Mouse (Mus musculus) intestine, embryonic 14.5 days (tissue): ENCODE measurements around the gene Fat3. TPM values are rescaled to one million over a fixed set of nuclear protein-coding genes. Genes with fewer than 3 reads are reported as not detected.

ENCODE experiments used
- ATAC-seq: fragments of 200-750 bp; cut with Nextera tagmentation; replicated peaks from 2 replicates; pipeline ENCODE4 v1.8.0; 2017; ENCODE audit warnings: low read depth, moderate number of reproducible peaks, moderate TSS enrichment, moderate library complexity; ENCODE audit not compliant: low FRiP score, low TSS enrichment
- DNase-seq: peaks from one replicate; pipeline ENCODE4 v3.0.0-alpha.2; 2018; ENCODE audit warnings: low spot score
- H3K27ac ChIP-seq: fragments of 300-500 bp; sonication (generic); 2 replicates; pipeline ENCODE4 v1.5.1; 2014; ENCODE audit warnings: low read depth, mild to moderate bottlenecking, control low read depth
- H3K27me3 ChIP-seq: fragments of 300-500 bp; sonication (generic); replicated peaks from 2 replicates; pipeline ENCODE4 v1.6.1; 2014; ENCODE audit warnings: low read length, control low read depth; ENCODE audit not compliant: control insufficient read depth, insufficient read depth
- H3K36me3 ChIP-seq: fragments of 300-500 bp; sonication (generic); 2 replicates; pipeline ENCODE4 v1.6.1; 2014; ENCODE audit warnings: low read length, control low read depth; ENCODE audit not compliant: control insufficient read depth, insufficient read depth
- H3K4me1 ChIP-seq: fragments of 300-500 bp; sonication (generic); replicated peaks from 2 replicates; pipeline ENCODE4 v1.6.1; 2014; ENCODE audit warnings: low read length, control low read depth, mixed read lengths; ENCODE audit not compliant: control insufficient read depth, insufficient read depth
- H3K4me2 ChIP-seq: fragments of 300-500 bp; sonication (generic); 2 replicates; pipeline ENCODE4 v1.6.1; 2014; ENCODE audit warnings: low read length
- H3K4me3 ChIP-seq: fragments of 300-500 bp; sonication (generic); 2 replicates; pipeline ENCODE4 v1.5.1; 2014; ENCODE audit warnings: low read depth, low read length, control low read depth, mixed read lengths
- H3K9ac ChIP-seq: fragments of 300-500 bp; sonication (generic); 2 replicates; pipeline ENCODE4 v1.6.1; 2014; ENCODE audit warnings: mild to moderate bottlenecking, low read length
- H3K9me3 ChIP-seq: fragments of 300-500 bp; sonication (generic); 2 replicates; pipeline ENCODE4 v1.6.1; 2016; ENCODE audit warnings: low read length, control low read depth; ENCODE audit not compliant: control insufficient read depth
- WGBS: fragments of 180-500 bp; shearing (Covaris S2); extraction: QIAGEN DNeasy Blood & Tissue Kit; methylation state at CpG from one replicate; pipeline ENCODE4 v1.1.7; 2014; 5-methylcytosine and 5-hydroxymethylcytosine counted together
- polyA plus RNA-seq: library from polyadenylated mRNA; unstranded; fragments of >200 nt; fragmentation: Nextera tagmentation; extraction: Ambion mirVana; gene quantifications from 2 replicates; pipeline ENCODE4 v1.2.1, GENCODE M21; 2014

Gene Fat3
- polyA plus RNA-seq: 1.2 and 1.3 TPM in 2 replicates

DNA sequence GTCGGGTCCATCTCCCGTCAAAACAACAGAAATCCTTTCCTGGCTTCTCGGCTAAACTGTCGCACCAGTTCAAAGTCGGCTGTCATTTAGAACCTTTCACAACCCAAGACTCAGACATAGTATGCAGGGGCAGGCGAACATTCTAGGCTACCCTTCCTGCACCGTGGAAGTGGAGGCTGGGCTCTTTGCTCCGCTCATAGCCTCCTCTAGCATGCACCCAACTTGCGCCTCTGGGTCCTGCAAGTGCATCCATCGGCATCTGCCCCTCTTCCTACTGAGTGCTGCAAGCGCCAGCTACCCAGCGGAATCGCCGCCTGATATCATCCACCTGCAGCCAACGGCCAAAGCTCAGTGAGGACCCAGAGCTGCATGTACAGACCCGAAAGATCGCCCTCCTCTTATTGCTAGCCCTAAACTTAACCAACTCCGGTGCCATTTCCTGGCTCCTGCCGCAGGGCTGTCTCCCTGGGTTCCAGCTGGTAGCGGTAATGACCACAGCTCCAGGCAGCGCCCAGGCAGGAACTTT is at the start of gene Fat3:
TSS of gene Fat3 (minus strand) at position 100 of the 526 bp plus-strand sequence.
- Histone ChIP-seq H3K27ac (0 out of 2 replicates have a peak within 1 kb of the TSS, but pooled peaks have one; percentile 22), H3K9ac (peak within 1 kb of the TSS; percentile 40), H3K36me3 (no peaks in the 10 kb centered on the region), H3K4me2 (peak within 1 kb of the TSS; percentile 96), H3K4me1 (0 out of 2 replicates have a peak, but pooled peaks cover 4% of the 10 kb centered on the region), H3K27me3 (peaks cover 43% of the 10 kb centered on the region), H3K4me3 (peak within 1 kb of the TSS; percentile 55), H3K9me3 (no peaks in the 10 kb centered on the region)
- ATAC-seq (no peak), DNase-seq (no peak)
- 1% methylated on average over 21 of the region's 21 CpGs for WGBS

GRCm38 (mm10) chr9:16532884-16533283 is 31.8 kb upstream of the Fat3 start:
- WGBS: 43% methylated on average over 1 of the region's 1 CpGs

GRCm38 (mm10) chr9:16517543-16517942 is 16.5 kb upstream of the Fat3 start:
- Histone ChIP-seq H3K4me1 (no peaks in the 10 kb centered on the region), H3K27me3 (no peaks in the 10 kb centered on the region), H3K36me3 (no peaks in the 10 kb centered on the region), H3K9ac (no peak overlapping the region), H3K27ac (no peak overlapping the region), H3K4me2 (no peak overlapping the region), H3K4me3 (no peak overlapping the region), H3K9me3 (no peaks in the 10 kb centered on the region)
- ATAC-seq (no peak), DNase-seq (no peak)
- WGBS: 67% methylated on average over 1 of the region's 1 CpGs

More at GRCm38 (mm10) chr9:16532884-16533283, 31.8 kb upstream of the Fat3 start:
- H3K4me2 ChIP-seq: no peak overlapping the region
- H3K27ac ChIP-seq: no peak overlapping the region
- H3K36me3 ChIP-seq: no peaks in the 10 kb centered on the region
- no peaks in the 10 kb centered on the region for H3K4me1 ChIP-seq
- no peak overlapping the region for H3K4me3 ChIP-seq
- ATAC-seq (no peak), DNase-seq (no peak)
- no peaks in the 10 kb centered on the region for H3K9me3 ChIP-seq
- no peaks in the 10 kb centered on the region for H3K27me3 ChIP-seq
- no peak overlapping the region for H3K9ac ChIP-seq

DNA sequence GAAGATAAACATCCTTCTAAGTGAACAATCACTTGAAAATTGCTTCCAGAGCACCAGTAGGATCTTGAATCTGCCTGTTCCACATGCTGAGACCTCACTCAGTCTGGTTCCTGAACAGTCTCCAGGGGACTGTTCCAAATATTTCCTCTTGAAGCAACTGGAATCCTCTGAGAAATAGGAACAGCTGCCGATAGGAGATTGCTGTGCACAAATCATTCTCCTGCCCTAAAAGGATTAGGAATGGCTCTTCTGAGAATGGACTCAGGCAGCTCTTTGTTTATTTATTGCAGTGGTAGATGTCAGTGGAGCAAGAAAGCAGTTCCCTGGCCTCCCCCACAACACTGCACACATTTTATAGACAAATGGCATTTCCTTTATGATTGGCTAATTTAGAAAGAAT is 10.9 kb upstream of the Fat3 start:
- no peaks in the 10 kb centered on the region for H3K36me3 ChIP-seq
- no peak overlapping the region for H3K4me2 ChIP-seq
- no peaks in the 10 kb centered on the region; the same call in 1 of the 2 replicates for H3K4me1 ChIP-seq
- H3K4me3 ChIP-seq: no peak overlapping the region
- H3K27ac ChIP-seq: no peak overlapping the region
- DNase-seq (no peak), ATAC-seq (no peak)
- H3K9ac ChIP-seq: no peak overlapping the region
- H3K9me3 ChIP-seq: no peaks in the 10 kb centered on the region
- WGBS: 9% methylated on average over 1 of the region's 1 CpGs
- H3K27me3 ChIP-seq: no peaks in the 10 kb centered on the region

GRCm38 (mm10) chr9:16503776-16504175 is 2.7 kb upstream of the Fat3 start:
- H3K4me3 ChIP-seq: no peak overlapping the region
- 0 out of 2 replicates have a peak, but pooled peaks cover 4% of the 10 kb centered on the region for H3K4me1 ChIP-seq
- no peaks in the 10 kb centered on the region for H3K36me3 ChIP-seq
- DNase-seq: no peak
- H3K9ac ChIP-seq: no peak overlapping the region
- no peak for ATAC-seq
- WGBS: 43% methylated on average over 2 of the region's 2 CpGs
- H3K27me3 ChIP-seq: peaks cover 30% of the 10 kb centered on the region
- H3K27ac ChIP-seq: no peak overlapping the region
- no peaks in the 10 kb centered on the region for H3K9me3 ChIP-seq
- H3K4me2 ChIP-seq: no peak overlapping the region

GRCm38 (mm10) chr9:16502673-16503343 is 1.7 kb upstream of the Fat3 start:
- H3K27ac ChIP-seq: no peak overlapping the region
- WGBS: 16% methylated on average over 13 of the region's 13 CpGs

DNA sequence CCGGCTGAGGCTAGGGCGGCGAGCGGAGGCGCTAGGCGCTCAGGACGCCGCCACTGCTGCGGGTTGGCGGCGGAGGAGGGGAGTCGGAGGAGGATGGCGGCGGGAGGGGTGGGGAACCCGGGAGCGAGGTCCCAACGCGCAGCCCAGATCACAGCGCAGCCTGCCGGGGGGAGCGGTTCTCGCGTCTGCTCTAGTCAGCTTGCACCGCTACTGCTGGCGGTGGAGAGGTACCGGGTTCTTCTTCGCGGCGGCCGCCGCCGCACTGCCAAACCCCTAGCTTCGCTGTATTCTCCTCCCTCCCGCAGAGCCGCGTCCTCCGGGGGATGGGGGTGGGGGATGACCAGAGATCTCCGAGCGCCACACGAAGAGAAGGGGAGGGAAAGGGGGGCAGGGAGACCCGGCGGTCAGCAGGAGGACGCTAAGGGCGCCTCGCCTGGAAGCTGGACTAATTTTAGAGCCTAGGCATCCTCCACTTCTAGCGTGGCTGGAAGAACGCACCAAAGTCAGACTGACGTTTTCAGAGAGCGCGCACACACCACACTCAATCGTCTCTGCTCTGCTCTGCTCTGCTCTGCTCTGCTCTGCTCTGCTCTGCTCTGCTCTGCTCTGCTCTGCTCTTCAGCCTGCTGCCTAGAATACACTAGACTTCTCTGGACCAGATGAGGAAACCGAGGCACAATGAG is 1.0 kb upstream of the Fat3 start:
- Histone ChIP-seq H3K36me3 (no peaks in the 10 kb centered on the region), H3K27ac (no peak overlapping the region), H3K9me3 (no peaks in the 10 kb centered on the region), H3K4me2 (peak overlapping the region; percentile 96), H3K4me3 (peak overlapping the region; percentile 55), H3K4me1 (0 out of 2 replicates have a peak, but pooled peaks cover 4% of the 10 kb centered on the region), H3K27me3 (peaks cover 41% of the 10 kb centered on the region), H3K9ac (peak overlapping the region; percentile 40)
- ATAC-seq (peak; percentile 62), DNase-seq (peak; percentile 79)
- under 1% methylated on average over 48 of the region's 52 CpGs for WGBS

More at GRCm38 (mm10) chr9:16502673-16503343, 1.7 kb upstream of the Fat3 start:
- Histone ChIP-seq H3K4me1 (0 out of 2 replicates have a peak, but pooled peaks cover 4% of the 10 kb centered on the region), H3K27me3 (peaks cover 38% of the 10 kb centered on the region), H3K9ac (no peak overlapping the region), H3K4me3 (peak overlapping the region; percentile 55; the same call in 1 of the 2 replicates), H3K9me3 (no peaks in the 10 kb centered on the region), H3K36me3 (no peaks in the 10 kb centered on the region), H3K4me2 (peak overlapping the region; percentile 96)
- no peak for ATAC-seq
- no peak for DNase-seq

- no peak for ATAC-seq
- H3K27ac ChIP-seq: 0 out of 2 replicates have a peak overlapping the region, but pooled peaks have one; percentile 22
These were observed 501 bp downstream of the Fat3 start for GRCm38 (mm10) chr9:16500382-16501185.

More at GRCm38 (mm10) chr9:16500382-16501185, 501 bp downstream of the Fat3 start:
- H3K9me3 ChIP-seq: no peaks in the 10 kb centered on the region
- peaks cover 43% of the 10 kb centered on the region for H3K27me3 ChIP-seq
- peak overlapping the region; percentile 96 for H3K4me2 ChIP-seq
- peak overlapping the region; percentile 14 for H3K9ac ChIP-seq
- no peaks in the 10 kb centered on the region for H3K36me3 ChIP-seq
- peak overlapping the region; percentile 55 for H3K4me3 ChIP-seq
- peak; percentile 79 for DNase-seq
- 0 out of 2 replicates have a peak, but pooled peaks cover 4% of the 10 kb centered on the region for H3K4me1 ChIP-seq
- under 1% methylated on average over 41 of the region's 41 CpGs for WGBS
